Mouse (Mus musculus): ENCODE data around the gene Prkd1.

DNA sequence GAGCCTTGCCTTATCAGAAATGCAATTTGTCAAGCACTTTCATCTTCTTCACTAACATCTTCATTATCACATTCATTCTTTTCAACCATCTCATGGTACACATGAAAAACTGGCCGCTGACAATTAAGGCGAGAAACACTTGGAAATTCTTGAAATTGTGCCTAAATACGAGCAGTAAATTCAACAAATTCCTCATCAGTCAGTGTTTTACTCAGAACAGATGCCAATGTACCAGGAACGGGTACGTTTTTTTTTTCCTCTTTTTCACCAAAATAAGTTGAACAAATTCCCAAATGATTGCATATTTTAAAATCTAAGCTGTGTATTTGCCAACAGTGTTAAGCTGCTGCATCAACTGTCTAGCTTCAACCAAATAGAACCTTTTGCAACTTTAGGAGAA is 6.2 kb downstream of the Prkd1 start:
- TF ChIP-seq POLR2A (IDR thresholded peaks at IDR 0.05; ENCODE audit: extremely low read depth, insufficient read depth, low read length) (no peak), CTCF (IDR thresholded peaks at IDR 0.05; ENCODE audit: low read depth, low read length) (no peak)
